ENCODE assay signal across 8 mouse cellular contexts in genomic region chr8:84742171-84743053, GRCm38 (mm10). TPM values are rescaled to one million over a fixed set of nuclear protein-coding genes. Genes with fewer than 3 reads are reported as not detected.
A peak's percentile ranks its signal among the peaks of the same experiment; 100 is the strongest.
DNase-seq lines count a peak whose midpoint lies in the region; ATAC-seq lines count a peak whose summit lies in the region.

No protein-coding gene starts in this region.

- 16% methylated on average over 32 of the region's 32 CpGs for WGBS in kidney, embryonic 16.5 days
- 1% methylated on average over 32 of the region's 32 CpGs for WGBS in embryonic facial prominence, embryonic 11.5 days
- WGBS in heart, embryonic 10.5 days = 9% methylated on average over 32 of the region's 32 CpGs
- 1% methylated on average over 32 of the region's 32 CpGs for WGBS in limb, embryonic 12.5 days
- WGBS in neural tube, embryonic 13.5 days = 2% methylated on average over 32 of the region's 32 CpGs

- peaks cover 82% of the 10 kb centered on the region for H3K27me3 ChIP-seq in kidney, embryonic 16.5 days (ENCODE audit: insufficient read depth, low read length)
- peaks cover 42% of the 10 kb centered on the region for H3K27me3 ChIP-seq in embryonic facial prominence, embryonic 11.5 days (ENCODE audit: control insufficient read depth, insufficient read depth, low read length)
- peaks cover 95% of the 10 kb centered on the region for H3K27me3 ChIP-seq in heart, embryonic 10.5 days (ENCODE audit: insufficient read depth, poor library complexity, severe bottlenecking)
- peaks cover 37% of the 10 kb centered on the region for H3K27me3 ChIP-seq in limb, embryonic 12.5 days
- H3K27me3 ChIP-seq in neural tube, embryonic 13.5 days = peaks cover 99% of the 10 kb centered on the region

- peaks cover 68% of the 10 kb centered on the region for H3K4me1 ChIP-seq in kidney, embryonic 16.5 days (ENCODE audit: insufficient read depth, low read length)
- H3K4me1 ChIP-seq in embryonic facial prominence, embryonic 11.5 days (ENCODE audit: control insufficient read depth, insufficient read depth, low read length) = peaks cover 62% of the 10 kb centered on the region
- H3K4me1 ChIP-seq in heart, embryonic 10.5 days = peaks cover 88% of the 10 kb centered on the region
- H3K4me1 ChIP-seq in limb, embryonic 12.5 days (replicated peaks) = peaks cover 100% of the 10 kb centered on the region
- peaks cover 100% of the 10 kb centered on the region for H3K4me1 ChIP-seq in neural tube, embryonic 13.5 days (replicated peaks)

- no peak for DNase-seq in kidney, adult 18-20 months
- DNase-seq in embryonic facial prominence, embryonic 11.5 days (ENCODE audit: low spot score) = peak; percentile 93
- DNase-seq in heart, embryonic 10.5 days (ENCODE audit: low spot score) = no peak
- DNase-seq in right cerebral cortex, postnatal 10 days (ENCODE audit: low spot score in 2 of 2) = no peak
- no peak for DNase-seq in left cerebral cortex, postnatal 25 days (ENCODE audit: low spot score in 2 of 2)

- peak overlapping the region; percentile 35 for H3K4me2 ChIP-seq in kidney, embryonic 16.5 days (replicated peaks; ENCODE audit: low read depth, low read length)
- H3K4me2 ChIP-seq in embryonic facial prominence, embryonic 11.5 days (ENCODE audit: low read depth, low read length) = peak overlapping the region; percentile 30
- H3K4me2 ChIP-seq in limb, embryonic 12.5 days = peak overlapping the region; percentile 54
- peak overlapping the region; percentile 37 for H3K4me2 ChIP-seq in neural tube, embryonic 13.5 days

- peak overlapping the region; percentile 44; the same call in 1 of the 2 replicates for H3K9ac ChIP-seq in kidney, embryonic 16.5 days (replicated peaks; ENCODE audit: low read length)
- H3K9ac ChIP-seq in embryonic facial prominence, embryonic 11.5 days (replicated peaks; ENCODE audit: low read length) = peak overlapping the region; percentile 34
- H3K9ac ChIP-seq in limb, embryonic 12.5 days (replicated peaks) = peak overlapping the region; percentile 52; the same call in 1 of the 2 replicates
- peak overlapping the region; percentile 49 for H3K9ac ChIP-seq in neural tube, embryonic 13.5 days

- peak; percentile 19; the same call in 1 of the 2 replicates for ATAC-seq in kidney, embryonic 16.5 days (ENCODE audit: low FRiP score, low TSS enrichment)
- ATAC-seq in embryonic facial prominence, embryonic 11.5 days (replicated peaks; ENCODE audit: insufficient number of reproducible peaks, low FRiP score, low TSS enrichment, low read depth) = peak; percentile 76
- ATAC-seq in limb, embryonic 12.5 days (ENCODE audit: insufficient number of reproducible peaks, insufficient read depth, low FRiP score, low TSS enrichment, low read depth) = peak; percentile 90
- ATAC-seq in neural tube, embryonic 13.5 days (ENCODE audit: low read depth) = peak; percentile 51

- intact Hi-C loops in left cerebral cortex, postnatal 25 days (cut with DNase I) = no loop called here

- H3K36me3 ChIP-seq in kidney, embryonic 16.5 days (ENCODE audit: insufficient read depth, low read length) = no peaks in the 10 kb centered on the region
- H3K36me3 ChIP-seq in embryonic facial prominence, embryonic 11.5 days (replicated peaks; ENCODE audit: control insufficient read depth, insufficient read depth, low read depth, low read length) = no peaks in the 10 kb centered on the region
- H3K36me3 ChIP-seq in heart, embryonic 10.5 days = no peaks in the 10 kb centered on the region
- H3K36me3 ChIP-seq in limb, embryonic 12.5 days = 0 out of 2 replicates have a peak, but pooled peaks cover 4% of the 10 kb centered on the region
- H3K36me3 ChIP-seq in neural tube, embryonic 13.5 days = no peaks in the 10 kb centered on the region

- H3K27ac ChIP-seq in kidney, embryonic 16.5 days (ENCODE audit: low read length) = peak overlapping the region; percentile 76
- H3K27ac ChIP-seq in embryonic facial prominence, embryonic 11.5 days (replicated peaks; ENCODE audit: low read depth, low read length) = peak overlapping the region; percentile 99
- peak overlapping the region; percentile 80 for H3K27ac ChIP-seq in heart, embryonic 10.5 days
- peak overlapping the region; percentile 100 for H3K27ac ChIP-seq in limb, embryonic 12.5 days
- H3K27ac ChIP-seq in neural tube, embryonic 13.5 days (replicated peaks) = peak overlapping the region; percentile 83

- H3K4me3 ChIP-seq in kidney, embryonic 16.5 days (ENCODE audit: low read length) = no peak overlapping the region
- H3K4me3 ChIP-seq in embryonic facial prominence, embryonic 11.5 days (ENCODE audit: low read depth, low read length) = no peak overlapping the region
- H3K4me3 ChIP-seq in heart, embryonic 10.5 days = peak overlapping the region; percentile 36
- H3K4me3 ChIP-seq in limb, embryonic 12.5 days (replicated peaks) = peak overlapping the region; percentile 19
- H3K4me3 ChIP-seq in neural tube, embryonic 13.5 days = no peak overlapping the region

- no peaks in the 10 kb centered on the region for H3K9me3 ChIP-seq in kidney, embryonic 16.5 days (ENCODE audit: low read length)
- no peaks in the 10 kb centered on the region for H3K9me3 ChIP-seq in embryonic facial prominence, embryonic 11.5 days (replicated peaks; ENCODE audit: control insufficient read depth, low read length)
- no peaks in the 10 kb centered on the region for H3K9me3 ChIP-seq in heart, embryonic 10.5 days
- no peaks in the 10 kb centered on the region for H3K9me3 ChIP-seq in limb, embryonic 12.5 days
- no peaks in the 10 kb centered on the region for H3K9me3 ChIP-seq in neural tube, embryonic 13.5 days

RNA-seq across cellular contexts. Expression of gene G430095P16Rik, which starts 19.6 kb away (rescaled TPM):
- polyA plus RNA-seq in kidney, embryonic 16.5 days (2015; fragmentation: Nextera tagmentation; extraction: Ambion mirVana) = 2.3 and 2.8 TPM in 2 replicates
- polyA plus RNA-seq in embryonic facial prominence, embryonic 11.5 days (2014; fragmentation: Nextera tagmentation; extraction: Ambion mirVana) = 3.6 and 5.7 TPM in 2 replicates
- polyA plus RNA-seq in heart, embryonic 10.5 days (2016; fragmentation: Nextera tagmentation; extraction: Ambion mirVana) = 2.1 and 3.2 TPM in 2 replicates
- polyA plus RNA-seq in limb, embryonic 12.5 days (2016; fragmentation: Nextera tagmentation; extraction: Ambion mirVana) = 9.7 and 11.8 TPM in 2 replicates
- polyA plus RNA-seq in neural tube, embryonic 13.5 days (2015; fragmentation: Nextera tagmentation; extraction: Ambion mirVana) = 1.4 and 2.2 TPM in 2 replicates
- under 1 TPM in 1 of 2 experiments, not detected in 1; 0.71 TPM for total RNA-seq in left cerebral cortex, postnatal 25 days (2021)

RNA-seq across cellular contexts. Expression of gene Lyl1, which starts 41.2 kb away (rescaled TPM):
- 7.9 and 8.1 TPM in 2 replicates for polyA plus RNA-seq in kidney, embryonic 16.5 days (2015; fragmentation: Nextera tagmentation; extraction: Ambion mirVana)
- 4.6 and 5.3 TPM in 2 replicates for polyA plus RNA-seq in embryonic facial prominence, embryonic 11.5 days (2014; fragmentation: Nextera tagmentation; extraction: Ambion mirVana)
- polyA plus RNA-seq in heart, embryonic 10.5 days (2016; fragmentation: Nextera tagmentation; extraction: Ambion mirVana) = 18.5 and 19.3 TPM in 2 replicates
- 3.7 and 4.7 TPM in 2 replicates for polyA plus RNA-seq in limb, embryonic 12.5 days (2016; fragmentation: Nextera tagmentation; extraction: Ambion mirVana)
- 2.8 and 3.6 TPM in 2 replicates for polyA plus RNA-seq in neural tube, embryonic 13.5 days (2015; fragmentation: Nextera tagmentation; extraction: Ambion mirVana)
- 1 to 10 TPM; 2.8 to 3.5 TPM for total RNA-seq in left cerebral cortex, postnatal 25 days (2021)

RNA-seq across cellular contexts. Expression of gene Nacc1, which starts 54.8 kb away (rescaled TPM):
- 22.5 and 26.7 TPM in 2 replicates for polyA plus RNA-seq in kidney, embryonic 16.5 days (2015; fragmentation: Nextera tagmentation; extraction: Ambion mirVana)
- 21.0 and 21.1 TPM in 2 replicates for polyA plus RNA-seq in embryonic facial prominence, embryonic 11.5 days (2014; fragmentation: Nextera tagmentation; extraction: Ambion mirVana)
- 22.2 and 25.0 TPM in 2 replicates for polyA plus RNA-seq in heart, embryonic 10.5 days (2016; fragmentation: Nextera tagmentation; extraction: Ambion mirVana)
- polyA plus RNA-seq in limb, embryonic 12.5 days (2016; fragmentation: Nextera tagmentation; extraction: Ambion mirVana) = 16.9 and 21.4 TPM in 2 replicates
- polyA plus RNA-seq in neural tube, embryonic 13.5 days (2015; fragmentation: Nextera tagmentation; extraction: Ambion mirVana) = 14.1 and 15.1 TPM in 2 replicates
- total RNA-seq in left cerebral cortex, postnatal 25 days (2021) = 10 to 100 TPM; 97.8 to 97.9 TPM

RNA-seq across cellular contexts. Expression of gene Trmt1, which starts 56.3 kb away (rescaled TPM):
- 81.5 and 82.9 TPM in 2 replicates for polyA plus RNA-seq in kidney, embryonic 16.5 days (2015; fragmentation: Nextera tagmentation; extraction: Ambion mirVana)
- 61.5 and 64.7 TPM in 2 replicates for polyA plus RNA-seq in embryonic facial prominence, embryonic 11.5 days (2014; fragmentation: Nextera tagmentation; extraction: Ambion mirVana)
- polyA plus RNA-seq in heart, embryonic 10.5 days (2016; fragmentation: Nextera tagmentation; extraction: Ambion mirVana) = 59.8 and 64.6 TPM in 2 replicates
- polyA plus RNA-seq in limb, embryonic 12.5 days (2016; fragmentation: Nextera tagmentation; extraction: Ambion mirVana) = 63.4 and 66.9 TPM in 2 replicates
- 53.6 and 55.5 TPM in 2 replicates for polyA plus RNA-seq in neural tube, embryonic 13.5 days (2015; fragmentation: Nextera tagmentation; extraction: Ambion mirVana)
- 10 to 100 TPM; 85.2 to 90.1 TPM for total RNA-seq in left cerebral cortex, postnatal 25 days (2021)

RNA-seq across cellular contexts. Expression of gene Nfix, which starts 57.7 kb away (rescaled TPM):
- polyA plus RNA-seq in kidney, embryonic 16.5 days (2015; fragmentation: Nextera tagmentation; extraction: Ambion mirVana) = 14.8 and 15.9 TPM in 2 replicates
- 5.9 and 6.8 TPM in 2 replicates for polyA plus RNA-seq in embryonic facial prominence, embryonic 11.5 days (2014; fragmentation: Nextera tagmentation; extraction: Ambion mirVana)
- 0.87 and 2.1 TPM in 2 replicates for polyA plus RNA-seq in heart, embryonic 10.5 days (2016; fragmentation: Nextera tagmentation; extraction: Ambion mirVana)
- polyA plus RNA-seq in limb, embryonic 12.5 days (2016; fragmentation: Nextera tagmentation; extraction: Ambion mirVana) = 14.5 and 18.1 TPM in 2 replicates
- polyA plus RNA-seq in neural tube, embryonic 13.5 days (2015; fragmentation: Nextera tagmentation; extraction: Ambion mirVana) = 28.7 and 34.4 TPM in 2 replicates
- 100 to 1,000 TPM; 273 to 322 TPM for total RNA-seq in left cerebral cortex, postnatal 25 days (2021)

Comparison
In these comparisons a context has a peak if more than half of its experiments do, and no peak if none do; other contexts are left out.
1. ATAC-seq: peak in every context shown above with its lines; median percentile 90 in limb, embryonic 12.5 days; 76 in embryonic facial prominence, embryonic 11.5 days; 51 in neural tube, embryonic 13.5 days; 19 in kidney, embryonic 16.5 days.
2. H3K4me3 ChIP-seq: peak in heart, embryonic 10.5 days (single experiment) and limb, embryonic 12.5 days (single experiment); none in kidney, embryonic 16.5 days (single experiment), embryonic facial prominence, embryonic 11.5 days (single experiment) and neural tube, embryonic 13.5 days (single experiment).
3. Peak in every context shown above with its lines, with median percentiles within 50 percentile points of each other: H3K27ac ChIP-seq, H3K4me2 ChIP-seq and H3K9ac ChIP-seq.